Mouse (Mus musculus): ENCODE data around the gene Foxp3. TPM values are rescaled to one million over a fixed set of nuclear protein-coding genes. Genes with fewer than 3 reads are reported as not detected.

The Foxp3 gene
- polyA plus RNA-seq, 1 experiment from 2014 or later: not detected

GRCm38 (mm10) chrX:7572466-7572865 is 978 bp upstream of the Foxp3 start:
- DNase-seq (ENCODE audit: low spot score): no peak
- Histone ChIP-seq H3K4me1 (ENCODE audit: control insufficient read depth, insufficient read depth, low read length) (peaks cover 5% of the 10 kb centered on the region; the same call in 1 of the 2 replicates), H3K27me3 (replicated peaks; ENCODE audit: control insufficient read depth, insufficient read depth, low read length) (no peaks in the 10 kb centered on the region), H3K4me3 (ENCODE audit: low read depth, low read length) (no peak overlapping the region), H3K27ac (replicated peaks; ENCODE audit: low read depth, low read length) (no peak overlapping the region), H3K9me3 (ENCODE audit: control insufficient read depth, low read length) (no peaks in the 10 kb centered on the region), H3K4me2 (ENCODE audit: low read depth, low read length) (peak overlapping the region; percentile 65), H3K36me3 (ENCODE audit: control insufficient read depth, insufficient read depth, low read length) (no peaks in the 10 kb centered on the region), H3K9ac (ENCODE audit: low read depth, low read length) (no peak overlapping the region)
- WGBS: 89% methylated on average over 10 of the region's 10 CpGs
- no peak for ATAC-seq (ENCODE audit: low read depth)

GRCm38 (mm10) chrX:7574087-7574884 is 842 bp downstream of the Foxp3 start, which contains the start of gene Ppp1r3f:
TSS of gene Ppp1r3f (minus strand) at chrX:7574283.
- H3K4me3 ChIP-seq (ENCODE audit: low read depth, low read length): peak within 1 kb of the TSS; percentile 57
- DNase-seq (ENCODE audit: low spot score) (peak; percentile 98), ATAC-seq (ENCODE audit: low read depth) (peak; percentile 98)
- peak within 1 kb of the TSS; percentile 77 for H3K27ac ChIP-seq (replicated peaks; ENCODE audit: low read depth, low read length)
- H3K36me3 ChIP-seq (ENCODE audit: control insufficient read depth, insufficient read depth, low read length): no peaks in the 10 kb centered on the region
- no peaks in the 10 kb centered on the region for H3K27me3 ChIP-seq (replicated peaks; ENCODE audit: control insufficient read depth, insufficient read depth, low read length)
- H3K4me1 ChIP-seq (ENCODE audit: control insufficient read depth, insufficient read depth, low read length): peaks cover 5% of the 10 kb centered on the region; the same call in 1 of the 2 replicates
- H3K9ac ChIP-seq (ENCODE audit: low read depth, low read length): peak within 1 kb of the TSS; percentile 78
- no peaks in the 10 kb centered on the region for H3K9me3 ChIP-seq (ENCODE audit: control insufficient read depth, low read length)
- WGBS: 26% methylated on average over 42 of the region's 65 CpGs
- peak within 1 kb of the TSS; percentile 65 for H3K4me2 ChIP-seq (ENCODE audit: low read depth, low read length)

DNA sequence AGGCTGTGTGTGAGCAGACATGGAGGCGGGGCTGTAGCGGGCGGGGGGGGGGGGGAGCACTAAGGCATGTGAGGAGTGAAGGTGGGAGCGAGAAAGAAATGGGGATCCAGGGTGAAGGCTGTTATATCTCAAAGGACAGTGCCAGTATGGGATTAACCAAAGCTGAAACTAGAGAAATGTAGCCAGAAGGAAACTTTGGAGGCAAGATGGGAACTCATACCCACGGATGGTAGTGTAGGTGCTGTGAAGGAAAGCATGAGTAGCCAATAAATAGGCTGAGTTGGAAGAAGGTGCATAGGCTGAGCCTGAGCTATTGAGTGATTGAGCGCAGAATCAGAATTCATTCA is 1.4 kb downstream of the Foxp3 start:
- Histone ChIP-seq H3K27ac (replicated peaks; ENCODE audit: low read depth, low read length) (peak overlapping the region; percentile 72; the same call in 1 of the 2 replicates), H3K9ac (ENCODE audit: low read depth, low read length) (peak overlapping the region; percentile 34; the same call in 1 of the 2 replicates), H3K27me3 (replicated peaks; ENCODE audit: control insufficient read depth, insufficient read depth, low read length) (no peaks in the 10 kb centered on the region), H3K4me1 (ENCODE audit: control insufficient read depth, insufficient read depth, low read length) (peaks cover 5% of the 10 kb centered on the region; the same call in 1 of the 2 replicates), H3K4me2 (ENCODE audit: low read depth, low read length) (peak overlapping the region; percentile 65), H3K9me3 (ENCODE audit: control insufficient read depth, low read length) (no peaks in the 10 kb centered on the region), H3K4me3 (ENCODE audit: low read depth, low read length) (peak overlapping the region; percentile 57), H3K36me3 (ENCODE audit: control insufficient read depth, insufficient read depth, low read length) (no peaks in the 10 kb centered on the region)
- no peak for ATAC-seq (ENCODE audit: low read depth)
- DNase-seq (ENCODE audit: low spot score): no peak
- WGBS: 32% methylated on average over 5 of the region's 6 CpGs

DNA sequence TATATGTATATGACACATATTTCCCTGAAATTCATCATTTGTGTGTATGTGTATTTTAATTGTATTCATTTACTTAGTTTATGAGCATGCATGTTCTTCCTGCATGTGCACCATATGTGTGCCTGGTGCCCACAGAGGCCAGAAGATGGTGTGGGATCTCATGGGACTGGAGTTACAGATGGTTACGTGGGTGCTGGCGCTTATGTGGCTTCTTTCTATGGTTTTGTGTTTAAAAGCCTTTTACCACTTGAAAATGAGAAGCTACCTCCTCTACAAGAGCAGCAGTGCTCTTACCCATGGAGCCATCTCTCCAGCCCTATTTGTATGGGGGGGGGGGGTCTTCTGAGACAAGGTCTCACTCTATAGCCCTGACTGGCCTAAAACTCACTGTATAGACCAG is 7.7 kb downstream of the Foxp3 start:
- Histone ChIP-seq H3K4me2 (ENCODE audit: low read depth, low read length) (no peak overlapping the region), H3K4me1 (ENCODE audit: control insufficient read depth, insufficient read depth, low read length) (no peaks in the 10 kb centered on the region), H3K27me3 (replicated peaks; ENCODE audit: control insufficient read depth, insufficient read depth, low read length) (no peaks in the 10 kb centered on the region), H3K9me3 (ENCODE audit: control insufficient read depth, low read length) (no peaks in the 10 kb centered on the region), H3K4me3 (ENCODE audit: low read depth, low read length) (no peak overlapping the region), H3K9ac (ENCODE audit: low read depth, low read length) (no peak overlapping the region), H3K27ac (replicated peaks; ENCODE audit: low read depth, low read length) (no peak overlapping the region), H3K36me3 (ENCODE audit: control insufficient read depth, insufficient read depth, low read length) (0 out of 2 replicates have a peak, but pooled peaks cover 4% of the 10 kb centered on the region)
- no peak for ATAC-seq (ENCODE audit: low read depth)
- WGBS: 98% methylated on average over 2 of the region's 2 CpGs
- DNase-seq (ENCODE audit: low spot score): no peak

DNA sequence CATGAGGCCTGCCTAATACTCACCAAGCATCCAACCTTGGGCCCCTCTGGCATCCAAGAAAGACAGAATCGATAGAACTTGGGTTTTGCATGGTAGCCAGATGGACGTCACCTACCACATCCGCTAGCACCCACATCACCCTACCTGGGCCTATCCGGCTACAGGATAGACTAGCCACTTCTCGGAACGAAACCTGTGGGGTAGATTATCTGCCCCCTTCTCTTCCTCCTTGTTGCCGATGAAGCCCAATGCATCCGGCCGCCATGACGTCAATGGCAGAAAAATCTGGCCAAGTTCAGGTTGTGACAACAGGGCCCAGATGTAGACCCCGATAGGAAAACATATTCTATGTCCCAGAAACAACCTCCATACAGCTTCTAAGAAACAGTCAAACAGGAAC is 10.4 kb downstream of the Foxp3 start:
- WGBS: 92% methylated on average over 11 of the region's 11 CpGs

DNA sequence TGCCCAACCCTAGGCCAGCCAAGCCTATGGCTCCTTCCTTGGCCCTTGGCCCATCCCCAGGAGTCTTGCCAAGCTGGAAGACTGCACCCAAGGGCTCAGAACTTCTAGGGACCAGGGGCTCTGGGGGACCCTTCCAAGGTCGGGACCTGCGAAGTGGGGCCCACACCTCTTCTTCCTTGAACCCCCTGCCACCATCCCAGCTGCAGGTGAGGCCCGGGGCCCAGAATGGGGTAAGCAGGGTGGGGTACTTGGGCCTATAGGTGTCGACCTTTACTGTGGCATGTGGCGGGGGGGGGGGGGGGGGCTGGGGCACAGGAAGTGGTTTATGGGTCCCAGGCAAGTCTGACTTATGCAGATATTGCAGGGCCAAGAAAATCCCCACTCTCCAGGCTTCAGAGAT is 12.9 kb downstream of the Foxp3 start:
- no peaks in the 10 kb centered on the region for H3K9me3 ChIP-seq (ENCODE audit: control insufficient read depth, low read length)
- no peaks in the 10 kb centered on the region for H3K4me1 ChIP-seq (ENCODE audit: control insufficient read depth, insufficient read depth, low read length)
- no peak overlapping the region for H3K27ac ChIP-seq (replicated peaks; ENCODE audit: low read depth, low read length)
- H3K4me2 ChIP-seq (ENCODE audit: low read depth, low read length): no peak overlapping the region
- ATAC-seq (ENCODE audit: low read depth) (no peak), DNase-seq (ENCODE audit: low spot score) (no peak)
- 73% methylated on average over 3 of the region's 5 CpGs for WGBS
- H3K27me3 ChIP-seq (replicated peaks; ENCODE audit: control insufficient read depth, insufficient read depth, low read length): no peaks in the 10 kb centered on the region
- peaks cover 11% of the 10 kb centered on the region; the same call in 1 of the 2 replicates for H3K36me3 ChIP-seq (ENCODE audit: control insufficient read depth, insufficient read depth, low read length)
- H3K4me3 ChIP-seq (ENCODE audit: low read depth, low read length): no peak overlapping the region
- no peak overlapping the region for H3K9ac ChIP-seq (ENCODE audit: low read depth, low read length)

More for the DNA sequence above, 10.4 kb downstream of the Foxp3 start:
- Histone ChIP-seq H3K36me3 (ENCODE audit: control insufficient read depth, insufficient read depth, low read length) (0 out of 2 replicates have a peak, but pooled peaks cover 4% of the 10 kb centered on the region), H3K4me1 (ENCODE audit: control insufficient read depth, insufficient read depth, low read length) (no peaks in the 10 kb centered on the region), H3K9ac (ENCODE audit: low read depth, low read length) (no peak overlapping the region), H3K4me2 (ENCODE audit: low read depth, low read length) (no peak overlapping the region), H3K9me3 (ENCODE audit: control insufficient read depth, low read length) (no peaks in the 10 kb centered on the region), H3K27ac (replicated peaks; ENCODE audit: low read depth, low read length) (no peak overlapping the region), H3K4me3 (ENCODE audit: low read depth, low read length) (no peak overlapping the region), H3K27me3 (replicated peaks; ENCODE audit: control insufficient read depth, insufficient read depth, low read length) (no peaks in the 10 kb centered on the region)
- no peak for DNase-seq (ENCODE audit: low spot score)
- no peak for ATAC-seq (ENCODE audit: low read depth)

- 89% methylated on average over 5 of the region's 9 CpGs for WGBS
- Histone ChIP-seq H3K27me3 (replicated peaks; ENCODE audit: control insufficient read depth, insufficient read depth, low read length) (no peaks in the 10 kb centered on the region), H3K4me2 (ENCODE audit: low read depth, low read length) (no peak overlapping the region), H3K27ac (replicated peaks; ENCODE audit: low read depth, low read length) (no peak overlapping the region), H3K4me3 (ENCODE audit: low read depth, low read length) (no peak overlapping the region), H3K36me3 (ENCODE audit: control insufficient read depth, insufficient read depth, low read length) (peaks cover 21% of the 10 kb centered on the region), H3K9ac (ENCODE audit: low read depth, low read length) (no peak overlapping the region), H3K4me1 (ENCODE audit: control insufficient read depth, insufficient read depth, low read length) (no peaks in the 10 kb centered on the region), H3K9me3 (ENCODE audit: control insufficient read depth, low read length) (no peaks in the 10 kb centered on the region)
- no peak for DNase-seq (ENCODE audit: low spot score)
- ATAC-seq (ENCODE audit: low read depth): no peak
Observed at GRCm38 (mm10) chrX:7595371-7595770, 21.9 kb downstream of the Foxp3 start.

GRCm38 (mm10) chrX:7604004-7604403 is 30.6 kb downstream of the Foxp3 start:
- Histone ChIP-seq H3K9me3 (ENCODE audit: control insufficient read depth, low read length) (no peaks in the 10 kb centered on the region), H3K27me3 (replicated peaks; ENCODE audit: control insufficient read depth, insufficient read depth, low read length) (no peaks in the 10 kb centered on the region), H3K36me3 (ENCODE audit: control insufficient read depth, insufficient read depth, low read length) (no peaks in the 10 kb centered on the region), H3K4me1 (ENCODE audit: control insufficient read depth, insufficient read depth, low read length) (no peaks in the 10 kb centered on the region), H3K4me2 (ENCODE audit: low read depth, low read length) (peak overlapping the region; percentile 56; the same call in 1 of the 2 replicates), H3K27ac (replicated peaks; ENCODE audit: low read depth, low read length) (no peak overlapping the region), H3K4me3 (ENCODE audit: low read depth, low read length) (no peak overlapping the region), H3K9ac (ENCODE audit: low read depth, low read length) (no peak overlapping the region)
- DNase-seq (ENCODE audit: low spot score): no peak
- 89% methylated on average over 7 of the region's 7 CpGs for WGBS
- no peak for ATAC-seq (ENCODE audit: low read depth)

Measured in embryonic facial prominence, embryonic 14.5 days (tissue).